26 mouse cellular contexts compared by ENCODE assay signal in the genomic region with DNA sequence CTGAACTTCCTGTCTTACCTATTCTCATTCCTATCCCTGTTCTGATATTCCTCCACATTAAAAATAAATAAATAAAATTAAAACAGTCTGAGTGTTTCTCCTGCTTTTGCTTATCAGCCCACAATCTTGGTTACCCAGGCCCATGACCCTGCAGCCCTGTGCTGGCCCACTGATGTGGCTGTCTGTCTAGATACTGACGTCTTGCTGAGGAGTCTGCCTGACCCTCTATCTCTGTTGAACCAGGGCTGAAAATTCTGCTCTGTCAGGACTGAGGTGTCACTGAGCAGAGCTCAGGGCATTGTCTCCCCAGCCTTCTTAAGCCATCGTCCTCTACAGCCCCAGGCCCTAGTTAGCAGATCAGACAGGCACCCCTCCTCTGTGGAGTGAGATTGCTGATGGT.
A peak's percentile ranks its signal among the peaks of the same experiment; 100 is the strongest.
DNase-seq lines count a peak whose midpoint lies in the region; ATAC-seq lines count a peak whose summit lies in the region.
"Had no signal": no experiment of that assay in that cellular context is flagged by ENCODE, and none has a peak within 500 bp of the region (broad histone marks: within the 10 kb centered on the region; RNA-seq: fewer than 3 reads in every experiment).

No protein-coding gene starts in this region.

- H3K9me3 ChIP-seq in liver, embryonic 11.5 days (ENCODE audit: control insufficient read depth, low read length): no peaks in the 10 kb centered on the region
- H3K9me3 ChIP-seq in liver, embryonic 13.5 days (replicated peaks): no peaks in the 10 kb centered on the region
- H3K9me3 ChIP-seq: embryonic facial prominence, embryonic 10.5 days; embryonic facial prominence, embryonic 12.5 days; forebrain, embryonic 13.5 days; forebrain, embryonic 15.5 days had no signal

- no peaks in the 10 kb centered on the region for H3K36me3 ChIP-seq in liver, embryonic 11.5 days (ENCODE audit: control insufficient read depth, insufficient read depth, low read length)
- H3K36me3 ChIP-seq in liver, embryonic 13.5 days: no peaks in the 10 kb centered on the region
- H3K36me3 ChIP-seq: embryonic facial prominence, embryonic 10.5 days; embryonic facial prominence, embryonic 12.5 days; forebrain, embryonic 15.5 days; G1E had no signal

- H3K27ac ChIP-seq in liver, embryonic 11.5 days (ENCODE audit: low read depth, low read length): no peak overlapping the region
- H3K27ac ChIP-seq in liver, embryonic 13.5 days: no peak overlapping the region
- H3K27ac ChIP-seq: embryonic facial prominence, embryonic 10.5 days; embryonic facial prominence, embryonic 12.5 days; forebrain, embryonic 13.5 days; forebrain, embryonic 15.5 days had no signal

- WGBS in liver, embryonic 11.5 days: 38% methylated on average over 2 of the region's 2 CpGs
- 14% methylated on average over 2 of the region's 2 CpGs for WGBS in liver, embryonic 13.5 days (ENCODE audit: insufficient replicate concordance)

- H3K9ac ChIP-seq in liver, embryonic 11.5 days (ENCODE audit: low read depth, low read length): no peak overlapping the region
- H3K9ac ChIP-seq in liver, embryonic 13.5 days: no peak overlapping the region
- H3K9ac ChIP-seq: embryonic facial prominence, embryonic 12.5 days; forebrain, embryonic 13.5 days; forebrain, embryonic 15.5 days had no signal

- no peak overlapping the region for H3K4me2 ChIP-seq in liver, embryonic 11.5 days
- no peak overlapping the region for H3K4me2 ChIP-seq in liver, embryonic 13.5 days
- H3K4me2 ChIP-seq: embryonic facial prominence, embryonic 12.5 days; forebrain, embryonic 13.5 days; forebrain, embryonic 15.5 days had no signal

- DNase-seq in heart, adult 11 months: peak; percentile 66
- DNase-seq in heart, adult 9 months (ENCODE audit: low spot score in 2 of 2): no peak
- DNase-seq in liver, embryonic 11.5 days (ENCODE audit: low spot score): no peak
- no peak for DNase-seq in liver
- DNase-seq in liver, embryonic 13.5 days: no peak
- no peak for DNase-seq in cerebellum, postnatal 10 days
- DNase-seq: adrenal gland, adult 8-10 months; adrenal gland, postnatal 14 days; adrenal gland, postnatal 36 days; B cell, adult 2 months; cerebellum, adult 11-12 months; cerebellum, adult 2 months; cerebellum, adult 9-10 months; cerebellum, postnatal 14 days; cerebellum, postnatal 36 days had no signal

- ATAC-seq in liver, embryonic 11.5 days (replicated peaks; ENCODE audit: low FRiP score): peak; percentile 68; the same call in 1 of the 2 replicates
- ATAC-seq in common myeloid progenitor, adult 5-6 weeks (replicated peaks; ENCODE audit: low read depth, poor library complexity, severe bottlenecking): 0 out of 2 replicates have a peak, but pooled peaks have one; percentile 15
- ATAC-seq in liver, embryonic 13.5 days (ENCODE audit: low read depth): peak; percentile 20; the same call in 1 of the 2 replicates
- ATAC-seq in frontal cortex, adult (ENCODE audit: low TSS enrichment): no peak
- ATAC-seq: activated CD4-positive, CD25-positive, alpha-beta regulatory T cell, adult 4 months; CD4-positive, CD25-positive, alpha-beta regulatory T cell, adult 4 months; forebrain, embryonic 13.5 days; forebrain, embryonic 15.5 days; Patski had no signal

- no peak overlapping the region for H3K4me3 ChIP-seq in liver, embryonic 11.5 days (ENCODE audit: low read depth, low read length)
- H3K4me3 ChIP-seq in liver, embryonic 13.5 days (replicated peaks): no peak overlapping the region
- H3K4me3 ChIP-seq: embryonic facial prominence, embryonic 10.5 days; embryonic facial prominence, embryonic 12.5 days; forebrain, embryonic 13.5 days; forebrain, embryonic 15.5 days had no signal

- no peaks in the 10 kb centered on the region for H3K4me1 ChIP-seq in liver, embryonic 11.5 days (replicated peaks; ENCODE audit: control insufficient read depth, insufficient read depth, low read length)
- H3K4me1 ChIP-seq in liver, embryonic 13.5 days (replicated peaks): no peaks in the 10 kb centered on the region
- H3K4me1 ChIP-seq: embryonic facial prominence, embryonic 10.5 days; embryonic facial prominence, embryonic 12.5 days; forebrain, embryonic 13.5 days; forebrain, embryonic 15.5 days had no signal

- no peaks in the 10 kb centered on the region for H3K27me3 ChIP-seq in liver, embryonic 11.5 days (replicated peaks; ENCODE audit: control insufficient read depth, insufficient read depth, low read length)
- H3K27me3 ChIP-seq in liver, embryonic 13.5 days: no peaks in the 10 kb centered on the region
- H3K27me3 ChIP-seq: CH12.LX; embryonic facial prominence, embryonic 12.5 days; forebrain, embryonic 13.5 days; forebrain, embryonic 15.5 days; Patski had no signal
